Mouse (Mus musculus) CH12.LX (cell line): ENCODE results near the gene Myh3. TPM values are rescaled to one million over a fixed set of nuclear protein-coding genes. Genes with fewer than 3 reads are reported as not detected.

ENCODE experiments used
- DNase-seq: peaks from one replicate; pipeline ENCODE4 v3.0.0-alpha.2; 2013; ENCODE audit errors: extremely low read depth
- H3K27ac ChIP-seq: 2 replicates; pipeline ENCODE4 v1.5.1; 2012; ENCODE audit warnings: low read depth, mild to moderate bottlenecking, control low read depth, moderate library complexity; ENCODE audit not compliant: insufficient read depth
- H3K27me3 ChIP-seq: replicated peaks from 2 replicates; pipeline ENCODE3; 2012; ENCODE audit warnings: inconsistent platforms
- H3K36me3 ChIP-seq, 2 experiments: replicated peaks in 1 of 2; 2 replicates each; pipeline versions ENCODE3 to v1.6.1; 2012; ENCODE audit warnings: inconsistent platforms in 1 of 2, low read length in 1 of 2, mild to moderate bottlenecking in 1 of 2, mixed read lengths in 1 of 2, moderate library complexity in 1 of 2; ENCODE audit not compliant: control insufficient read depth in 1 of 2, insufficient read depth in 1 of 2
- H3K4me1 ChIP-seq, 2 experiments: 2 replicates each; pipeline ENCODE4 v1.6.1; 2012; ENCODE audit warnings: inconsistent platforms in 1 of 2, moderate library complexity in 1 of 2; ENCODE audit not compliant: insufficient read depth in 2 of 2, control insufficient read depth in 1 of 2
- H3K4me2 ChIP-seq: 2 replicates; pipeline ENCODE4 v1.6.1; 2012; ENCODE audit warnings: low read depth, mild to moderate bottlenecking, control low read depth; ENCODE audit not compliant: poor library complexity, insufficient read depth, severe bottlenecking
- H3K4me3 ChIP-seq, 3 experiments: fragments of 150-350 bp in 1 of 3; sonication (generic) in 1 of 3; replicated peaks in 1 of 3; 2 replicates each; pipeline versions ENCODE3 to v1.5.1; 2011 to 2012; ENCODE audit warnings: low read depth in 2 of 3, low read length in 2 of 3, mild to moderate bottlenecking in 2 of 3, moderate library complexity in 2 of 3, control low read depth in 1 of 3, improper control_type of control experiment in 1 of 3, inconsistent platforms in 1 of 3, mixed read lengths in 1 of 3; ENCODE audit not compliant: poor library complexity in 1 of 3
- H3K79me2 ChIP-seq: replicated peaks from 2 replicates; pipeline ENCODE4 v1.6.1; 2012; ENCODE audit warnings: mild to moderate bottlenecking, moderate library complexity; ENCODE audit not compliant: control insufficient read depth, poor library complexity, insufficient read depth, severe bottlenecking; ENCODE audit errors: extremely low read depth
- H3K9ac ChIP-seq: 2 replicates; pipeline ENCODE4 v1.6.1; 2012; ENCODE audit warnings: low read depth, mild to moderate bottlenecking, control low read depth, moderate library complexity; ENCODE audit not compliant: insufficient read depth
- H3K9me3 ChIP-seq: replicated peaks from 2 replicates; pipeline ENCODE3; 2012; ENCODE audit warnings: low read length, inconsistent platforms, mixed read lengths
- CHD2 ChIP-seq: IDR thresholded peaks from 2 replicates; pipeline ENCODE4 v1.6.1; 2011; ENCODE audit warnings: low read length, improper control_type of control experiment
- ETS1 ChIP-seq: conservative IDR thresholded peaks from 2 replicates; pipeline ENCODE4 v1.6.1; 2012; ENCODE audit warnings: low read depth, mild to moderate bottlenecking, inconsistent platforms, low read length, improper control_type of control experiment, moderate library complexity
- JUN ChIP-seq: IDR thresholded peaks from 2 replicates; pipeline ENCODE4 v1.6.1; 2011; ENCODE audit warnings: low read depth, mild to moderate bottlenecking, low read length, improper control_type of control experiment, moderate library complexity; ENCODE audit not compliant: insufficient read depth
- JUND ChIP-seq: conservative IDR thresholded peaks from 2 replicates; pipeline ENCODE4 v1.6.1; 2011; ENCODE audit warnings: low read depth, low read length, improper control_type of control experiment
- MAFK ChIP-seq: IDR thresholded peaks from 2 replicates; pipeline ENCODE4 v1.6.1; 2011; ENCODE audit warnings: low read length, improper control_type of control experiment; ENCODE audit not compliant: insufficient replicate concordance
- MAX ChIP-seq: IDR thresholded peaks from 2 replicates; pipeline ENCODE4 v1.6.1; 2011; ENCODE audit warnings: low read length, improper control_type of control experiment
- MAZ ChIP-seq: IDR thresholded peaks from 2 replicates; pipeline ENCODE4 v1.6.1; 2012; ENCODE audit warnings: low read depth, mild to moderate bottlenecking, inconsistent platforms, low read length, improper control_type of control experiment, moderate library complexity
- MEF2A ChIP-seq: IDR thresholded peaks from 2 replicates; pipeline ENCODE4 v1.6.1; 2014; ENCODE audit warnings: low read depth, mild to moderate bottlenecking, inconsistent platforms, low read length, improper control_type of control experiment, borderline replicate concordance
- MYC ChIP-seq: IDR thresholded peaks from 2 replicates; pipeline ENCODE4 v1.6.1; 2011; ENCODE audit warnings: low read depth, mild to moderate bottlenecking, improper control_type of control experiment, low read length
- NELFE ChIP-seq: IDR thresholded peaks from 2 replicates; pipeline ENCODE4 v1.6.1; 2011; ENCODE audit warnings: low read depth, low read length, improper control_type of control experiment
- POLR2A ChIP-seq: IDR thresholded peaks from 2 replicates; pipeline ENCODE4 v1.6.1; 2011; ENCODE audit warnings: low read depth, mild to moderate bottlenecking, improper control_type of control experiment, low read length
- RCOR1 ChIP-seq: conservative IDR thresholded peaks from 2 replicates; pipeline ENCODE4 v1.6.1; 2012; ENCODE audit warnings: low read depth, mild to moderate bottlenecking, inconsistent platforms, low read length, improper control_type of control experiment
- SMC3 ChIP-seq: IDR thresholded peaks from 2 replicates; pipeline ENCODE4 v1.6.1; 2011; ENCODE audit warnings: low read depth, low read length, improper control_type of control experiment
- TBP ChIP-seq: conservative IDR thresholded peaks from 2 replicates; pipeline ENCODE4 v1.6.1; 2011; ENCODE audit warnings: low read depth, low read length, improper control_type of control experiment
- TCF12 ChIP-seq: IDR thresholded peaks from 2 replicates; pipeline ENCODE4 v1.6.1; 2014; ENCODE audit warnings: low read depth, mild to moderate bottlenecking, inconsistent platforms, low read length, improper control_type of control experiment
- USF1 ChIP-seq: IDR thresholded peaks from 2 replicates; pipeline ENCODE4 v1.6.1; 2014; ENCODE audit warnings: low read depth, mild to moderate bottlenecking, inconsistent platforms, low read length, improper control_type of control experiment
- ZKSCAN1 ChIP-seq: IDR thresholded peaks from 2 replicates; pipeline ENCODE4 v1.6.1; 2012; ENCODE audit warnings: low read depth, inconsistent platforms, low read length, improper control_type of control experiment, borderline replicate concordance
- ZMIZ1 ChIP-seq: IDR thresholded peaks from 2 replicates; pipeline ENCODE4 v1.6.1; 2012; ENCODE audit warnings: low read depth, mild to moderate bottlenecking, inconsistent platforms, low read length, improper control_type of control experiment
- dilution Hi-C: fragments of 300-500 bp; cut with MboI; formaldehyde crosslinking; loops from 2 replicates; pipeline ENCODE4 v1.14.3; 2020; ENCODE audit warnings: low sequenced_read_pairs; ENCODE audit not compliant: extremely low pct_unique_long_range_greater_than_20kb, extremely low pct_ligation_motif_present
- in situ Hi-C: fragments of 300-500 bp; cut with MboI; formaldehyde crosslinking; loops from 3 replicates; pipeline ENCODE4 v1.14.3; 2019; ENCODE audit warnings: low sequenced_read_pairs, low pct_ligation_motif_present, low pct_unique_long_range_greater_than_20kb, mixed read lengths
- polyA plus RNA-seq: library from polyadenylated mRNA; unstranded; fragments of >175 nt; gene quantifications from 2 replicates; pipeline ENCODE4 v1.2.1, GENCODE M21; 2012; ENCODE audit warnings: low read depth; ENCODE audit not compliant: insufficient read length
- total RNA-seq, 2 experiments: library from RNA; depleted of rRNA; stranded (reverse); fragments of 300-350 nt in 1 of 2; fragments of >200 nt in 1 of 2; gene quantifications; 2 replicates each; pipeline ENCODE4 v1.2.3; 2012 to 2014

The Myh3 gene
- total and polyA plus RNA-seq, 3 experiments: 0.12 to 0.64 (median 0.26) TPM

- Histone ChIP-seq H3K27ac (no peak overlapping the region), H3K9me3 (no peaks in the 10 kb centered on the region), H3K79me2 (no peaks in the 10 kb centered on the region), H3K4me3 (no peak overlapping the region), H3K36me3 (peaks cover 0 to 5% of the 10 kb centered on the region in 2 experiments), H3K9ac (no peak overlapping the region), H3K4me1 (0 out of 4 replicates have a peak, but pooled peaks cover 0 to 2% of the 10 kb centered on the region in 2 experiments), H3K4me2 (no peak overlapping the region), H3K27me3 (no peaks in the 10 kb centered on the region)
- no peak for TF ChIP-seq ETS1
- TF ChIP-seq POLR2A: no peak
- TF ChIP-seq MAX: no peak
- no peak for TF ChIP-seq NELFE
- TF ChIP-seq ZMIZ1: no peak
- TF ChIP-seq MAFK: no peak
- no peak for TF ChIP-seq USF1
- TF ChIP-seq ZKSCAN1: no peak
- TF ChIP-seq RCOR1: no peak
- no peak for TF ChIP-seq TCF12
- no peak for TF ChIP-seq TBP
- TF ChIP-seq MEF2A: no peak
- no peak for TF ChIP-seq CHD2
- TF ChIP-seq MYC: no peak
- no peak for TF ChIP-seq JUND
- TF ChIP-seq SMC3: no peak
- in situ Hi-C loops: no loop called here
- DNase-seq: no peak
- dilution Hi-C loops: no loop called here
Observed at GRCm38 (mm10) chr11:67031603-67031915, 46.5 kb upstream of the Myh3 start.

DNA sequence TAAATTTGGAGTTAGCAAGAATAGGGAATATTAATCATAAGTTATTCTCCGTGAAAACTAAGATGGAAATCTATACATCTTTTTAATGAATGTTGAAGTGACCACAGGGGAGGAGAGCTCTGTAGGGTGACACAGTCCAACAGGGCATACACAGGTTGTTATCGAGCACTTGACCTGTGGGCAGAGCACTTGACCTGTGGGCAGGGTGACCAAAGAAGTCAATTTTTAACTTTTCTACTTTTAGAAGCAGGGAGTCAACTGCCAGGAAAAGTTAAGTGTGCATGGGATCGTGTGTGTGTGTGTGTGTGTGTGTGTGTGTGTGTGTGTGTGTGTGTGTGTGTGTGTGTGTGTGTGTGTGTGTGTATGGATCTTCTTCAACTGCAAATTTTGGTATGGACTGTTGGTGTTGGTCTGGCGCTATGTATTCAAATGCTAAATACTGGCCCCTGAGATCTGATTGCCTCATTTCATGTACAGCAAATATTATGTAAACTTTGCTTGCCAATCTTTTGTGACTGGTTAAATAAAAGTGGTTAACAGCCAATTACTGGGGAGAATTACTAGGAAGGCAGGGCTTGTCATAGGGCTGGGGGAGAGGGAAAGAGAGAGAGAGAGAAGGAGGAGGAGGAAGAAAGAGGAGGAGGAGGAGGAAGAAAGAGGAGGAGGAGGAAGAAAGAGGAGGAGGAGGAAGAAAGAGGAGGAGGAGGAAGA is 43.2 kb upstream of the Myh3 start:
- H3K9ac ChIP-seq: no peak overlapping the region
- H3K27me3 ChIP-seq: no peaks in the 10 kb centered on the region
- 0 out of 4 replicates have a peak, but pooled peaks cover 0 to 2% of the 10 kb centered on the region in 2 experiments for H3K4me1 ChIP-seq
- DNase-seq: no peak
- peaks cover 21 to 34% of the 10 kb centered on the region in 2 experiments for H3K36me3 ChIP-seq
- in situ Hi-C loops (no loop called here), dilution Hi-C loops (no loop called here)
- H3K4me2 ChIP-seq: no peak overlapping the region
- no peaks in the 10 kb centered on the region for H3K9me3 ChIP-seq
- H3K27ac ChIP-seq: no peak overlapping the region
- no peaks in the 10 kb centered on the region for H3K79me2 ChIP-seq
- no peak for TF ChIP-seq JUN
- TF ChIP-seq USF1: no peak
- no peak for TF ChIP-seq MAZ
- no peak overlapping the region for H3K4me3 ChIP-seq
